Mouse (Mus musculus): ENCODE data around the gene Aadacl3. TPM values are rescaled to one million over a fixed set of nuclear protein-coding genes. Genes with fewer than 3 reads are reported as not detected.

The Aadacl3 gene
- not detected in 2 replicates for total RNA-seq (2012; rRNA removed)
- polyA plus RNA-seq (2012; ENCODE audit: insufficient read depth in 1 of 2, insufficient read length in 2 of 2, low read depth in 1 of 2, low replicate concordance in 2 of 2, missing spikeins in 1 of 2): not detected

DNA sequence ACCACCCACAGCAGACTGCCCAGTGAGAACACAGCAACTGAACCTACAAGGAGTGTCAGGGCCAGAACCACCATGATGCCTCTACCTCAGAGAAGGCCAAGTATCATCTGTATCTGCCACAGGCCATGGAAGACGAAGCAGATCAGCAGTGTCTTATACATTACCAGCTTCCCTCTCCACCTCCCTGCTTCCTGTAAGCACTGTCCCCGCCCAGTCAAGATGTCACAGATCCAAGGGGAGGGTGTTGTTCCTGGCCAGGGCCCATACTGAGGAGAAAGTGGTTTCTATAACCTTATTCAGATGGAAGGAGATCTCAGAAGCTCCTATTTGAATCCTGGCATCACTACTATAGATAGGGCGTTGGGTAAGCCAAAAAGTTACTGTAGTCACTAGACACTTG, at the start of gene Aadacl3:
Gene Aadacl3 (minus strand): TSS at position 101 of the 400 bp plus-strand sequence.
- no peaks in the 10 kb centered on the region for H3K27me3 ChIP-seq (ENCODE audit: control insufficient read depth in 1 of 2, insufficient read depth in 2 of 2, low read length in 2 of 2)
- H3K79me2 ChIP-seq (ENCODE audit: control insufficient read depth, insufficient read depth, low read length, poor library complexity): no peaks in the 10 kb centered on the region
- DNase-seq (ENCODE audit: low read depth, low spot score): no peak
- H3K4me1 ChIP-seq (ENCODE audit: control insufficient read depth in 1 of 2, insufficient read depth in 2 of 2, low read length in 2 of 2): no peaks in the 10 kb centered on the region
- no peaks in the 10 kb centered on the region for H3K9me3 ChIP-seq (replicated peaks; ENCODE audit: insufficient read depth, low read length)
- no peaks in the 10 kb centered on the region for H3K36me3 ChIP-seq (ENCODE audit: control insufficient read depth in 1 of 2, insufficient read depth in 2 of 2, low read length in 2 of 2)
- H3K9ac ChIP-seq (ENCODE audit: control insufficient read depth, low read depth, low read length, poor library complexity, severe bottlenecking): no peak within 1 kb of the TSS
- TF ChIP-seq ZNF384 (IDR thresholded peaks at IDR 0.05; ENCODE audit: low read depth, low read length) (no peak), UBTF (IDR thresholded peaks at IDR 0.05; ENCODE audit: borderline replicate concordance, insufficient read depth, low read depth, low read length) (no peak), USF1 (IDR thresholded peaks at IDR 0.05; ENCODE audit: low read depth, low read length) (no peak)
- H3K27ac ChIP-seq (ENCODE audit: control insufficient read depth, low read depth, low read length): no peak within 1 kb of the TSS
- no peak within 1 kb of the TSS for H3K4me3 ChIP-seq (ENCODE audit: control insufficient read depth in 1 of 2, insufficient read depth in 1 of 2, low read depth in 2 of 2, low read length in 2 of 2)

- TF ChIP-seq SMC3 (IDR thresholded peaks at IDR 0.05; ENCODE audit: low read depth, low read length): 0 out of 2 replicates have a peak, but pooled peaks have one; percentile 5
- no peak for TF ChIP-seq POLR2AphosphoS2 (IDR thresholded peaks at IDR 0.05; ENCODE audit: low read length)
- peak in 1 of 3 experiments; percentile 16; a peak in 1 of 6 replicates for TF ChIP-seq CTCF (IDR thresholded peaks at IDR 0.05 in 2 of 3, conservative IDR thresholded peaks at IDR 0.05 in 1 of 3; ENCODE audit: control insufficient read depth in 1 of 3, insufficient read depth in 1 of 3, low read depth in 2 of 3, low read length in 3 of 3, poor library complexity in 1 of 3, severe bottlenecking in 1 of 3)
- no peak for TF ChIP-seq MAFK (IDR thresholded peaks at IDR 0.05; ENCODE audit: borderline replicate concordance, low read depth, low read length)
- no peak; the same call in 1 of the 2 replicates for TF ChIP-seq RAD21 (IDR thresholded peaks at IDR 0.05; ENCODE audit: low read depth, low read length)
- H3K27me3 ChIP-seq (ENCODE audit: control insufficient read depth in 1 of 2, insufficient read depth in 2 of 2, low read length in 2 of 2): no peaks in the 10 kb centered on the region
- no peak overlapping the region for H3K4me3 ChIP-seq (ENCODE audit: control insufficient read depth in 1 of 2, insufficient read depth in 1 of 2, low read depth in 2 of 2, low read length in 2 of 2)
- no peak overlapping the region for H3K9ac ChIP-seq (ENCODE audit: control insufficient read depth, low read depth, low read length, poor library complexity, severe bottlenecking)
- H3K36me3 ChIP-seq (ENCODE audit: control insufficient read depth in 1 of 2, insufficient read depth in 2 of 2, low read length in 2 of 2): no peaks in the 10 kb centered on the region
- no peaks in the 10 kb centered on the region for H3K4me1 ChIP-seq (ENCODE audit: control insufficient read depth in 1 of 2, insufficient read depth in 2 of 2, low read length in 2 of 2)
- H3K79me2 ChIP-seq (ENCODE audit: control insufficient read depth, insufficient read depth, low read length, poor library complexity): no peaks in the 10 kb centered on the region
- DNase-seq (ENCODE audit: low read depth, low spot score): peak; percentile 2
- H3K27ac ChIP-seq (ENCODE audit: control insufficient read depth, low read depth, low read length): no peak overlapping the region
- H3K9me3 ChIP-seq (replicated peaks; ENCODE audit: insufficient read depth, low read length): no peaks in the 10 kb centered on the region
Measured at GRCm38 (mm10) chr4:144506518-144506917, 43.0 kb upstream of the Aadacl3 start.

DNA sequence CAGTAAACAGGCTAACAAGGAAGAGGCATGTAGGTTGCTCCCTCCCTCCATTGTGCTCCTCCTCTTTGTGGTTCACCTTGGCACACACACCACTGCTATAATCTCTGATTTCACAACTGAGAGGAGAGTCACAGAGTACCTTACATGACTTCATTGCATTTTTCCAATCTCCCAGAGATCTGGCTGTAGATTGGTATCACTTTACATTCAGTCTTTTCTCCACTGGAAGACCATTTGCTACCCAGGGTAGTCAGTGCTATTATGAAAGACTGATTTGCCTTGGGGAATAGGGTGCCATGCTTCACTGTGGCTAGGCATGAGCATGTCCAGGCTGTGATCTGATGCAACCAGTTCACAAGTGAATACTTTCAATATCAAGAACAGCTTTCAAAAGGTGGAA, 29.8 kb upstream of the Aadacl3 start:
- no peak for TF ChIP-seq POLR2A (IDR thresholded peaks at IDR 0.05; ENCODE audit: control insufficient read depth in 1 of 2, insufficient read depth in 1 of 2, low read depth in 1 of 2, low read length in 2 of 2, poor library complexity in 1 of 2)
- no peak for TF ChIP-seq MEF2A (IDR thresholded peaks at IDR 0.05; ENCODE audit: extremely low read depth, insufficient replicate concordance, low read depth, low read length, poor library complexity, severe bottlenecking)
- TF ChIP-seq POLR2AphosphoS5 (IDR thresholded peaks at IDR 0.05; ENCODE audit: borderline replicate concordance, low read depth, low read length): no peak
- TF ChIP-seq MXI1 (IDR thresholded peaks at IDR 0.05; ENCODE audit: low read depth, low read length): no peak
- no peak for TF ChIP-seq TAL1 (IDR thresholded peaks at IDR 0.05; ENCODE audit: low read length)
- no peak for TF ChIP-seq MYB (IDR thresholded peaks at IDR 0.05; ENCODE audit: low read depth, low read length)
- no peak for TF ChIP-seq USF2 (IDR thresholded peaks at IDR 0.05; ENCODE audit: borderline replicate concordance in 1 of 2, insufficient read depth in 1 of 2, low read depth in 1 of 2, low read length in 2 of 2)
- TF ChIP-seq GABPA (IDR thresholded peaks at IDR 0.05; ENCODE audit: low read depth, low read length): no peak
- TF ChIP-seq HCFC1 (IDR thresholded peaks at IDR 0.05; ENCODE audit: low read depth, low read length): no peak
- TF ChIP-seq JUND (IDR thresholded peaks at IDR 0.05; ENCODE audit: low read depth, low read length): no peak
- H3K27ac ChIP-seq (ENCODE audit: control insufficient read depth, low read depth, low read length): no peak overlapping the region
- DNase-seq (ENCODE audit: low read depth, low spot score): no peak
- no peak overlapping the region for H3K4me3 ChIP-seq (ENCODE audit: control insufficient read depth in 1 of 2, insufficient read depth in 1 of 2, low read depth in 2 of 2, low read length in 2 of 2)
- H3K4me1 ChIP-seq (ENCODE audit: control insufficient read depth in 1 of 2, insufficient read depth in 2 of 2, low read length in 2 of 2): no peaks in the 10 kb centered on the region
- no peaks in the 10 kb centered on the region for H3K79me2 ChIP-seq (ENCODE audit: control insufficient read depth, insufficient read depth, low read length, poor library complexity)
- no peaks in the 10 kb centered on the region for H3K27me3 ChIP-seq (ENCODE audit: control insufficient read depth in 1 of 2, insufficient read depth in 2 of 2, low read length in 2 of 2)
- no peaks in the 10 kb centered on the region for H3K9me3 ChIP-seq (replicated peaks; ENCODE audit: insufficient read depth, low read length)
- no peaks in the 10 kb centered on the region for H3K36me3 ChIP-seq (ENCODE audit: control insufficient read depth in 1 of 2, insufficient read depth in 2 of 2, low read length in 2 of 2)
- H3K9ac ChIP-seq (ENCODE audit: control insufficient read depth, low read depth, low read length, poor library complexity, severe bottlenecking): no peak overlapping the region

Measured in MEL (cell line).